Mouse (Mus musculus): Measurements from ENCODE around the gene Dnaic1. TPM values are rescaled to one million over a fixed set of nuclear protein-coding genes. Genes with fewer than 3 reads are reported as not detected.
A peak's percentile ranks its signal among the peaks of the same experiment; 100 is the strongest.
"Not testable (repeated sequence)": the region's sequence is repeated elsewhere in the genome, so short reads cannot be mapped to it uniquely, and the experiment has no call there.

The Dnaic1 gene
- total RNA-seq, 2 experiments from 2014 or later = 0.56 to 0.63 TPM

GRCm38 (mm10) chr4:41665009-41665675 lies 95.6 kb downstream of the Dnaic1 start:
- no peak for DNase-seq

DNA sequence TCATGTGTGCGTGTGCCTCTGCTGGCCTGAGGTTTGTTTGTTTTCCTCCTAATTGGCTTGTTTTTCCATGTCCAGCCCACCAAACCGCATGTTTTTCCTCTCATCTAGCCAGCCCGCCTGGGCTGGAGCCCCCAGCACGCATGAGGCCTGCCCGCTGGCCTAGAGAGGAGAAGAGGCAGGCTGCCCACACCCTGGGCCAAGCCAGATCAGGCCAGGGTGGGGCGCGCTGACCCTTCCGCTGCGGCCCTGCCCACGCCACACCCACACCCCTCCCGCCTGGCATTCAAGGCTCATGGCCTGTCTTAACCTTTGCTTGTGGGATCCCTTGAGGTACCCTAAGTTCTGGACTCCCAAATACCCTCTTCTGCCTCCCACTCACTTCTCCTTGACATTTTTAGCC lies 97.1 kb downstream of the Dnaic1 start:
- DNase-seq = no peak

DNA sequence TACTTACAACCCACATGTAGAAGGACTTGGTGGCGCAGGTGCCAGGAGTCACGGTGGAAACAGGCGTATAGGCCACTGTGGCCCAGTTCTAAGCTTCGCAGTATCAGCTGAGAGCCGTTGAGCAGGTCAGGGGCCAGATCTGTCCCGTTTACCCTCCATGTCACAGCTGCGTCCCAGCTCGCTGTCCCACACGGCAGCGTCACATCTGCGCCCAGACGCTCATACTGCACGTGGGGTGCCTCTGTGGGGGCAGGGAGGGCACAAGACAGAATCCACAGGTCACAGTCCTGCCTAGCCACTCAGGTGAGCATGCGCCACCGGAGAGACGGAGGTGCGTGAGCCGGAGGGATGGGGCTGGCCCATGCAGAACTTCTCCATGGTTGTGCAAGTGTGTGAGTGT lies 101.3 kb downstream of the Dnaic1 start:
- no peak for DNase-seq

GRCm38 (mm10) chr4:41671500-41671899 lies 101.9 kb downstream of the Dnaic1 start:
- DNase-seq = no peak

DNA sequence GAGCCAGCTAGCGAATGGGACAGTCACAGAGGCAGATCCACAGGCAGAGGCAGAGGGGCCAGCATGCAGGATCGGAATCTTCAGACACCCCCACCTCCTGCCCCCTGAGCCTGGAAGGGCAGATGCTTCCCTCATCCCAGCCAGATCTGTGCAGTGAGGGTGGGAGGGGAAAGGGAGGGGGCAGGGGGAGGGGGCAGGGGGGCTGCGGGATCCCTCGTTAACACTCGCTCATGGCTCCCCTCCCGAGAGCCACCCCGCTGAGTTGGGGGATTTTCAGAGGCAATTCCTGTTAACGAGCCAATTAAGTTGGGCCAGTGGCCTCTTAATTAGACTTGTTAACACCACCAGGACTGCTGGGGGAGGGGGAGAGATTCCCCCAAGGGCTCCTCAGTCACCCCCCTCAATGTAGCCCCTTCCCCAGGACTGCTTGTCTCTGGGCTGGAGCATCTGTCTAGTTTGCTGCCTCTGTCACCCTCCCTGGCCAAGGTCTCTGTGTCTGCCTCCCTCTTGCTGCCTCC lies 102.4 kb downstream of the Dnaic1 start:
- DNase-seq = no peak

GRCm38 (mm10) chr4:41672522-41672963 lies 103.0 kb downstream of the Dnaic1 start:
- DNase-seq = peak; percentile 37

DNA sequence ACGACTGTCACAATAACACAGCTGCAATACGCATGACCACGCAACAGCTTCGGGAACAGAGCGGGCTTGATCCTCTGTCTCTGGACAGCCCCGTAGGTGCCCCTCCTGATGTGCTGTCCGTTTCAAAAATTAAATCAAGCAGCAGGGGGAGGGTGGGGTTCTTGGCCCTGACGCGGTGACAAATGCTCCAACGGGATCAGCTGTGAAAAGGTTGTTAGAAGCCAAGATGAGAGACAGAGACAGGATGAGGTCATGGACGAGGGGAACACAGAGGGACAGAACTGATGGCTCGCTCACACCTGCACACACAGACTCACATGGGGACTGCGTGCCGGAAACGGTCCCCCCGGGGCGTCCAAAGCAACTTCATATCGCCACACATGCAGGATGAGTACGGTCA lies 103.6 kb downstream of the Dnaic1 start:
- DNase-seq = no peak

DNA sequence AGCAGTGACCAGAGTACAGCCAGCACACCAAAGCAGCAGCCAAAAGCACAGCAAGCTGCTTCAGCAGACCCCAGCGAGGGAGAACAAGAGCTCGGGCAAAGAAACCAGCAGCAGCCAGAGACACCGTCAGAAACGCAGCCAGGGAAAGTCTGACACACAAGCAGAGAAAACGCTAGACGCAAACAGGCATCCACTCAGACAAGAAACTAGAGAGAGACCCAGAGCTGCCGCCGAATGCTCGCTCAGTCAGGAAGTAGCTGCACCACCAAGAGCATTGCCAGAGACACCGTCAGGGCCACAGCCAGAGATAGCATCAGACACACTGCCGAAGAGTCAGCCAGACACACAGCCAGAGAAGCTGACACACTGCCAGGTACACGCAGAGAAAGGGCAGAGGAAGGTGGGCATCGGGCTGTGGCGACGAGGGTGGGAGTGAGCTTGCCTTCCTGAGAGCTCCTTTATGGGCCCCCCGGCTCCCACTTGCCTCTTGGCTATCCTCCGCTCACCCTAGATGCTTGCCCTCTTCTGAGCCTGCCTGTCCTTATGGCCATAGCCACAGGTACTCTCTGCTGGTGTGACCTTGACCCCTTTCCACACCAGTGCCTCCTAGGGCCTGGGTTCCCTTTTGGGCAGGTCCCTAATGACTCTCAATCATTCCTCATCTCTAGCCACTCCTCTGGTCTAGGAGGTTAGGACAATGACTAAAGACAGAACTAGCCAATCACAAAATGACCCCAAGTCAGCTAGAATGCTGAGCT lies 106.9 kb downstream of the Dnaic1 start:
- no peak for DNase-seq

DNA sequence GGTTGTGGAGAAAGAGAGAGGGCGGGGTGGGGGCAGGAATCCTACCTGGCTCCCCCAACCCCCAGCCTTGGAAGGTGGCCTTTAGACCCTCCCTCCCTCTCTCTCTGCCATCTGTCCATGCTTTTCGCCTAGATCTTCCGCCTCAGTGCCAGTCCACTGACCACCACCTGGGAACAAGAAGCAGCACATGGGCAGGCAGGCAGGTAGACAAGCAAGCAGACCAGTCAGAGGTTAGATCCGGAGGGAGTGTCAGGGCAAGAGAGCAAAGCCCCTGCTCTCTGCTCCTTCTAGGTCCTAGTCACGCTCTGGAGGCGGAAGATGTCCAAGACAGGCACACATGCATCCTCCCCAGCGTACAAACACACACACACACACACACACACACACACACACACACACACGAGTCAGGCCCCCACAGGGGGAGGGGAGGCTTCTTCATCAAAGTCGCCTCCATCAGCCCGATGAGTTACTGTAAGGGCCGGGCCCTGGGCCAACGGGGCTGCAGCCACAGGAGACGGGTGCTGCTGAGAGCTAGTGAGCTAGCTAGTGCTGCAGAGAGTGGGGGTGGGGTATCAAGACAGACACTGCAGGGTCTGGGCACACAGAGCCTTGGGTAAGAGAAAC lies 107.5 kb downstream of the Dnaic1 start:
- DNase-seq = peak; percentile 54

GRCm38 (mm10) chr4:41678863-41679262 lies 109.3 kb downstream of the Dnaic1 start:
- no peak for DNase-seq

DNA sequence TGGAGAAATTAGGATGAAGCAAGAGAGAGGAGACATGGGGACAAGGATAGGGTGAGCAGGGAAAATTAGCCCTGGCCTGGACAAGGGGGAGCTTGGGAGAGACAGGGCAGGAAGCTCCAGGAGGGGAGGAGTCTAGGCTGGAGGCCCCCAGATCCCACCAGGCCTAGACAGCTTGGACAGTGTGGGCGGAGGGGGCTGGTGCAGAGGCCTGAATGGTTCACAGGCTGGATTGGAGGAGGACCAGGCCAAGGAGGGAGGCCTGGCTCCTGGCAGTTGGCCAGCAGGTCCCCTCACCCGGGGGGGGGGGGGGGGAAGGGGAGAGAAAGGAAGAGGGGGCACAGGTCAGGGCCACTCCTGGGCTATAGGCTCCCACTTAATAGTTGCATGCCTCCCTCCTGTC lies 109.7 kb downstream of the Dnaic1 start:
- DNase-seq = no peak

DNA sequence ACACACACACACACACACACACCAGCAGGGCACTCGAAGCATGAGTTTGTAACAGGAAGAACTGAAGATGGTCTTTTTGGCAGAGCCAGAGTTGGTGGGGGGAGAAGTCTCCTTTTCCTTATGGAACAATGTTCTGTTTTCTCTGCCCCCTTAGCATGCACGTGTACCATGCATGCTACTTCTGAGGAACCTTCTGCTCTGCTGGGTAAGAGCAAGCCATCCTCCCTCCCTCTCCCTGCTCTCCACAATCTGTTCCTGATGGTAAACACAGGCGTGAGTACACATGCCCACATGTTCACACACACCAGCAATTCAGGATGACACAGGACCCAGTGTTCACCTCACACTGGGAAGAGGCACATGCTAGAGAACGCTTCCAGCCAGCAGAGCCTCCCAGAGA lies 111.6 kb downstream of the Dnaic1 start:
- DNase-seq = no peak

GRCm38 (mm10) chr4:41681947-41682346 lies 112.4 kb downstream of the Dnaic1 start:
- DNase-seq = no peak

DNA sequence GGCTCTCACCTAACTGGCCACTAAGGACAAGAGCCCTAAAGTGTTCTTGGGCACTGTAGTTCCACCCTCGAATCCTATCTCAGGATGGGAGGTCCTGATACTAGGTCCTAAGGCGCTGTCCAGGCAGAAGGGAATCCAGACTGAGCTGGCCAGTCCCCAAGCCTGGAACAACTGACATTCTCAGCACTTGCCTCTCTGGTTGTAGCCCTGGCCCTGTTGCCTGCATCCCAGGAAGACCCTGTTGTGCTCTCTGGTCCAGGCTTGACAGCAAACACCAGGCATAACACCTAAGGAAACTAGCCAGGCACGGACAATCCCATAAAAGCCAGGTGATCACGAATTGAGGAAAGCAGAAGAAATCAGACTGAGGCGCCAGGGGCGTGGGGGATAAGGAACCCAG lies 113.2 kb downstream of the Dnaic1 start:
- DNase-seq = no peak

DNA sequence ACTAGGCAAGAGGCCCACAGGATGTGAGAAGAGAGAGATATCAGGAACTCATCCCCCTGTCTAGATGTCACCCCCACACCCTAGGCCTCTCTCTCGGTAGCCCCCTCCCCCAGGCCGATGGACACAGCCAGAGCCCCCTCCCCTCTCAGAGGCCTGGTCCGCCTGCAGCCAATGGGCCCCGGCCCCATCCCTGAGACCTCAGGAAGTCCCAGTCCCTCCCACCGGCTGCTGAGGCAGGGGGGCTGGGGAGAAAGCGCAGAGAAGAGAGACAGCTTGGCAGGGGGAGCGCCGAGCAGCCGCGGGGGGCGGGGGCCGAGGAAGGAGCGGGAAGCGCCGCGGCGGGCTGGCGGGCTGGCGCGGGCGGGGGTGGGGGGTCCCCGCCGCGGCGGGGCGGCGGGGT lies 113.7 kb downstream of the Dnaic1 start:
- DNase-seq = not testable (repeated sequence)

- not testable (repeated sequence) for DNase-seq
Measured at GRCm38 (mm10) chr4:41684131-41684930, 114.8 kb downstream of the Dnaic1 start.

- DNase-seq = not testable (repeated sequence)
Measured at GRCm38 (mm10) chr4:41684931-41685453, 115.4 kb downstream of the Dnaic1 start.

DNA sequence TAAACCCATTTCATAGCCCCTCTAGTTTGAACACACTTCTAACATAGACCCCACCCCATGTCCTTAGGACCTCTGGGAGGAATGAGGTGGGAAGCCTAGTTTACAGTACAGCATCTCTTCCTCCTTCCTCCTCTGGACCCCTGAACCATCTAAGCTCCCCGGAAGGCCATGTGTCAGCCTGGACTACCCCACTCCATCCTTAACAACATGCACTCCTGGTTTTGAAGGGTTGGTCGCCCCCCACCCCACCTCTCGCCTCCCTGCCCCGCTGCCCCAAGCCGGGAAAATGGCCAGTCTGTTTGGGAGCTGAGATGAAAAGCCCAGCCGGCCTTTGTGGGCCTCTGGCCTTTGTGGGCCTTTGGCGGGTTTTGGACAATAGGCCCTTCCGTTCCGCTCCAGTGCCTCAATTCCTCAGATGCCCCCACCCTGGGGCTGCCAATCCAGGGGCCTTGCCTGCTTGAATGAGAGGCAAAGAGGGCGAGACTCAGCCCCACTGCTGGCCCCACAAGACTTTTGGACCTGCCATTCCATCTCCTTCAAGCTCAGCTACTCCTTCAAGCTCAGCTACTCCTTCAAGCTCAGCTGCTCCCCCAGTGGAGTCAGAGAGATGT lies 116.4 kb downstream of the Dnaic1 start:
- DNase-seq = not testable (repeated sequence)

Measured in gastrocnemius, postnatal 10 days (tissue).